ENCODE assay signal across 16 mouse cellular contexts in genomic region chr11:6180811-6181399, GRCm38 (mm10). TPM values are rescaled to one million over a fixed set of nuclear protein-coding genes. Genes with fewer than 3 reads are reported as not detected.
DNase-seq lines count a peak whose midpoint lies in the region; ATAC-seq and TF ChIP-seq lines count a peak whose summit lies in the region.
"Had no signal": no experiment of that assay in that cellular context is flagged by ENCODE, and none has a peak within 500 bp of the region (broad histone marks: within the 10 kb centered on the region; RNA-seq: fewer than 3 reads in every experiment).

No protein-coding gene starts in this region.

- TF ChIP-seq CTCF in layer of hippocampus, adult 2 months (conservative IDR thresholded peaks at IDR 0.05), result no peak

- ATAC-seq in CD4-positive, CD25-positive, alpha-beta regulatory T cell, adult 4 months, result peak; percentile 25

- H3K4me3 ChIP-seq in layer of hippocampus, adult 2 months, result no peak overlapping the region
- H3K4me3 ChIP-seq: erythroblast, embryonic 14.5 days had no signal

- DNase-seq in layer of hippocampus, adult 2 months (ENCODE audit: low spot score in 2 of 2), result no peak
- no peak for DNase-seq in layer of hippocampus, adult 9-10 months (ENCODE audit: low spot score)
- DNase-seq in ZHBTc4 (ENCODE audit: low read depth, low spot score), result peak; percentile 90
- peak; percentile 44 to 55 for DNase-seq in thymus, postnatal 10 days (ENCODE audit: low spot score in 2 of 2)
- DNase-seq in frontal cortex, postnatal 36 days (ENCODE audit: low spot score in 2 of 2), result no peak
- no peak for DNase-seq in adrenal gland, postnatal 4 days (ENCODE audit: low spot score in 2 of 2)
- DNase-seq in kidney, postnatal 25 days, result no peak
- DNase-seq: cerebellum, adult 9-10 months; embryo, embryonic 11 days; layer of hippocampus, adult 9-11 months; left cerebral cortex, postnatal 4 days had no signal

- peak overlapping the region; percentile 1; the same call in 1 of the 2 replicates for H3K27ac ChIP-seq in layer of hippocampus, adult 2 months

RNA-seq across cellular contexts. Expression of gene A730071L15Rik, which starts 18.9 kb away (rescaled TPM):
- under 1 TPM in 1 of 2 experiments, not detected in 1; 0.31 TPM for total RNA-seq in layer of hippocampus, adult 2 months (2021)
- under 1 TPM in 1 of 2 experiments, not detected in 1; 0.56 TPM for polyA plus RNA-seq in CD4-positive, CD25-positive, alpha-beta regulatory T cell, adult 4 months (2017; shearing (Covaris generic))
- under 1 TPM in 1 of 2 experiments, not detected in 1; 0.31 TPM for total RNA-seq in adrenal gland, postnatal 4 days (2021)
- total RNA-seq: heart, adult 8-10 months; hematopoietic stem cell, adult 5-6 weeks had no signal
- polyA plus RNA-seq: erythroblast, embryonic 14.5 days; small intestine, adult 2 months had no signal

RNA-seq across cellular contexts. Expression of gene Nudcd3, which starts 19.3 kb away (rescaled TPM):
- total RNA-seq in layer of hippocampus, adult 2 months (2021), result 100 to 1,000 TPM; 117 to 118 TPM
- polyA plus RNA-seq in CD4-positive, CD25-positive, alpha-beta regulatory T cell, adult 4 months (2017; shearing (Covaris generic)), result 10 to 100 TPM; 32.3 to 52.0 TPM
- 10 to 100 TPM; 57.8 to 59.0 TPM for total RNA-seq in adrenal gland, postnatal 4 days (2021)

RNA-seq across cellular contexts. Expression of gene Npc1l1, which starts 49.0 kb away (rescaled TPM):
- total RNA-seq in layer of hippocampus, adult 2 months (2021), result under 1 TPM; 0.27 to 0.51 TPM
- polyA plus RNA-seq in CD4-positive, CD25-positive, alpha-beta regulatory T cell, adult 4 months (2017; shearing (Covaris generic)), result under 1 TPM; 0.07 to 0.13 TPM
- total RNA-seq in adrenal gland, postnatal 4 days (2021), result under 1 TPM in 1 of 2 experiments, not detected in 1; 0.06 TPM
- total RNA-seq: hematopoietic stem cell, adult 5-6 weeks had no signal
- polyA plus RNA-seq: erythroblast, embryonic 14.5 days had no signal

Comparison
In these comparisons a context has a peak if more than half of its experiments do, and no peak if none do; other contexts are left out.
1. DNase-seq: peak in ZHBTc4 (single experiment) and thymus, postnatal 10 days (2 of 2); none in layer of hippocampus, adult 2 months (0 of 2), layer of hippocampus, adult 9-10 months (single experiment), frontal cortex, postnatal 36 days (0 of 2), adrenal gland, postnatal 4 days (0 of 2) and kidney, postnatal 25 days (0 of 2).